Mouse (Mus musculus): Measurements from ENCODE around the gene Tbrg1.

The Tbrg1 gene

GRCm38 (mm10) chr9:37632305-37632704 is 24.8 kb downstream of the Tbrg1 start:
- DNase-seq (ENCODE audit: low read depth, low spot score) = no peak

GRCm38 (mm10) chr9:37629941-37630340 is 27.2 kb downstream of the Tbrg1 start:
- no peak for DNase-seq (ENCODE audit: low read depth, low spot score)

GRCm38 (mm10) chr9:37628581-37628980 is 28.5 kb downstream of the Tbrg1 start:
- DNase-seq (ENCODE audit: low read depth, low spot score) = no peak

- no peak for DNase-seq (ENCODE audit: low read depth, low spot score)
Observed at GRCm38 (mm10) chr9:37627263-37627662, 29.8 kb downstream of the Tbrg1 start.

- DNase-seq (ENCODE audit: low read depth, low spot score) = peak; percentile 18
Observed at GRCm38 (mm10) chr9:37626103-37626567, 31.0 kb downstream of the Tbrg1 start.

- DNase-seq (ENCODE audit: low read depth, low spot score) = no peak
Observed at GRCm38 (mm10) chr9:37625641-37626040, 31.5 kb downstream of the Tbrg1 start.

- no peak for DNase-seq (ENCODE audit: low read depth, low spot score)
Observed at GRCm38 (mm10) chr9:37625129-37625528, 32.0 kb downstream of the Tbrg1 start.

- DNase-seq (ENCODE audit: low read depth, low spot score) = no peak
Observed at GRCm38 (mm10) chr9:37624502-37624901, 32.6 kb downstream of the Tbrg1 start.

- no peak for DNase-seq (ENCODE audit: low read depth, low spot score)
Observed at GRCm38 (mm10) chr9:37623981-37624380, 33.1 kb downstream of the Tbrg1 start.

- no peak for DNase-seq (ENCODE audit: low read depth, low spot score)
Observed at GRCm38 (mm10) chr9:37621290-37621689, 35.8 kb downstream of the Tbrg1 start.

- DNase-seq (ENCODE audit: low read depth, low spot score) = peak; percentile 50
Observed at GRCm38 (mm10) chr9:37616770-37617169, 40.3 kb downstream of the Tbrg1 start.

GRCm38 (mm10) chr9:37615220-37615619 is 41.9 kb downstream of the Tbrg1 start:
- DNase-seq (ENCODE audit: low read depth, low spot score) = no peak

GRCm38 (mm10) chr9:37614316-37614715 is 42.8 kb downstream of the Tbrg1 start:
- DNase-seq (ENCODE audit: low read depth, low spot score) = no peak

- DNase-seq (ENCODE audit: low read depth, low spot score) = no peak
Observed at GRCm38 (mm10) chr9:37613911-37614280, 43.2 kb downstream of the Tbrg1 start.

- peak; percentile 94 for DNase-seq (ENCODE audit: low read depth, low spot score)
Observed at GRCm38 (mm10) chr9:37613182-37613910, 43.8 kb downstream of the Tbrg1 start, which contains the start of gene Spa17. Gene Spa17 (minus strand): TSS chr9:37613722.

GRCm38 (mm10) chr9:37609558-37609957 is 47.6 kb downstream of the Tbrg1 start:
- DNase-seq (ENCODE audit: low read depth, low spot score) = no peak

- DNase-seq (ENCODE audit: low read depth, low spot score) = no peak
Observed at GRCm38 (mm10) chr9:37605089-37605488, 52.0 kb downstream of the Tbrg1 start.

GRCm38 (mm10) chr9:37600538-37601205 is 56.4 kb downstream of the Tbrg1 start:
- DNase-seq (ENCODE audit: low read depth, low spot score) = no peak

Measured in mesoderm, embryonic 11.5 days (tissue).